Mouse (Mus musculus): ENCODE measurements around the gene Gjd3.

DNA sequence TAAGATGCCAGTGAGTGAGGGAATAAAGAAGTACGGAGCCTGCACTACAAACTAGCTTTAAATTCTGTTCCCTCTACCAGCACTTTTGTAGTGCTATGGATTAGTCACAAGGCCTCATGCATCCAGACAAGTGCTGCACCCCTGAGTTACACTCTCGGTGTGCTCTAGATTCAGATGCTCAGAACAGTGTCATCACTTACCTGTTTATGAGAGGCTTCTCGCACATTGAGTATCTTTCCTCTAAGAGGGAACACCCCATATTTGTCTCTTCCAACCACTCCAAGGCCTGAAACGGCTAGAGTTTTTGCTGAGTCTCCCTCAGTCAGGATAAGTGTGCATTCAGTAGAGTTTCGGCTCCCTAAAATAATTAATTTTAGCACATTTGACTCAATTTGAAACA is 27.9 kb upstream of the Gjd3 start:
- TF ChIP-seq CTCF (IDR thresholded peaks at IDR 0.05; ENCODE audit: insufficient read depth, low read length): no peak
- TF ChIP-seq POLR2A (IDR thresholded peaks at IDR 0.05; ENCODE audit: borderline replicate concordance, extremely low read depth, low read depth, low read length): no peak

Measured in lung, adult 2 months (tissue).